Mouse (Mus musculus): Measurements from ENCODE around the gene Gck. TPM values are rescaled to one million over a fixed set of nuclear protein-coding genes. Genes with fewer than 3 reads are reported as not detected.

Gck gene
- polyA plus RNA-seq, 1 experiment from 2014 or later, result 0.48 TPM

GRCm38 (mm10) chr11:5856479-5857130 lies 93.3 kb downstream of the Gck start:
- peaks cover 11% of the 10 kb centered on the region for H3K27me3 ChIP-seq (ENCODE audit: control insufficient read depth, insufficient read depth, low read depth, low read length)
- no peak for ATAC-seq (ENCODE audit: low read depth)

DNA sequence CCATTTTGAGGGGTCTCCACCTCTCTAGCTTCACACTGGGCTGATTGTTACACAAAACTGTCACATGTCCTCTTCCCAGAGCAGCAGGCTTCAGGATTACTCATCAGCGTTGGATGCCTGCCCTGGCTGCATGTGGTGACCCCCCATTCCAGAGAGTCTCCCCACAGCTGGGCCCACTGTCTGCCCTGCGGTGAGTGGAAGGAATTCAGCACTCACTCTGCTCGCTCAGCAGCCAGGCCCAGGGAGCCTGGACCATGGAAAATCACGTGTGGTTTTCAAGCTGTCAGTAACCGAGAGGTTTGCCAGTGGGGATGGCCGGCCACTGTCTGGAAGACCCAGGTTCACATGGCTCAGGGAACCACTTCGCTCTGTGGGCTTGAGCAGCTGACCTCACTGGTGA lies 94.0 kb downstream of the Gck start:
- Histone ChIP-seq H3K4me1 (ENCODE audit: control insufficient read depth, low read depth, low read length) (no peaks in the 10 kb centered on the region), H3K4me3 (ENCODE audit: low read depth, low read length) (no peak overlapping the region), H3K9me3 (replicated peaks; ENCODE audit: control insufficient read depth, low read length) (no peaks in the 10 kb centered on the region), H3K27me3 (ENCODE audit: control insufficient read depth, insufficient read depth, low read depth, low read length) (peaks cover 4% of the 10 kb centered on the region), H3K27ac (ENCODE audit: low read length) (no peak overlapping the region), H3K36me3 (ENCODE audit: control insufficient read depth, insufficient read depth) (no peaks in the 10 kb centered on the region), H3K9ac (ENCODE audit: low read depth, low read length) (no peak overlapping the region), H3K4me2 (ENCODE audit: low read depth, low read length) (no peak overlapping the region)
- 50% methylated on average over 7 of the region's 7 CpGs for WGBS (ENCODE audit: insufficient replicate concordance)
- no peak for ATAC-seq (ENCODE audit: low read depth)

More at GRCm38 (mm10) chr11:5856479-5857130, 93.3 kb downstream of the Gck start:
- H3K9me3 ChIP-seq (replicated peaks; ENCODE audit: control insufficient read depth, low read length), result no peaks in the 10 kb centered on the region
- no peak overlapping the region for H3K4me3 ChIP-seq (ENCODE audit: low read depth, low read length)
- H3K4me1 ChIP-seq (ENCODE audit: control insufficient read depth, low read depth, low read length), result no peaks in the 10 kb centered on the region
- WGBS (ENCODE audit: insufficient replicate concordance), result 60% methylated on average over 8 of the region's 8 CpGs
- no peak overlapping the region for H3K27ac ChIP-seq (ENCODE audit: low read length)
- H3K36me3 ChIP-seq (ENCODE audit: control insufficient read depth, insufficient read depth), result no peaks in the 10 kb centered on the region
- H3K9ac ChIP-seq (ENCODE audit: low read depth, low read length), result no peak overlapping the region
- H3K4me2 ChIP-seq (ENCODE audit: low read depth, low read length), result no peak overlapping the region

GRCm38 (mm10) chr11:5855481-5855880 lies 94.4 kb downstream of the Gck start:
- Histone ChIP-seq H3K4me3 (ENCODE audit: low read depth, low read length) (no peak overlapping the region), H3K27me3 (ENCODE audit: control insufficient read depth, insufficient read depth, low read depth, low read length) (no peaks in the 10 kb centered on the region), H3K9me3 (replicated peaks; ENCODE audit: control insufficient read depth, low read length) (no peaks in the 10 kb centered on the region), H3K4me1 (ENCODE audit: control insufficient read depth, low read depth, low read length) (no peaks in the 10 kb centered on the region), H3K27ac (ENCODE audit: low read length) (no peak overlapping the region), H3K36me3 (ENCODE audit: control insufficient read depth, insufficient read depth) (no peaks in the 10 kb centered on the region), H3K9ac (ENCODE audit: low read depth, low read length) (no peak overlapping the region), H3K4me2 (ENCODE audit: low read depth, low read length) (no peak overlapping the region)
- ATAC-seq (ENCODE audit: low read depth), result no peak

- Histone ChIP-seq H3K27me3 (ENCODE audit: control insufficient read depth, insufficient read depth, low read depth, low read length) (no peaks in the 10 kb centered on the region), H3K4me1 (ENCODE audit: control insufficient read depth, low read depth, low read length) (no peaks in the 10 kb centered on the region), H3K27ac (ENCODE audit: low read length) (no peak overlapping the region), H3K4me3 (ENCODE audit: low read depth, low read length) (no peak overlapping the region), H3K9ac (ENCODE audit: low read depth, low read length) (no peak overlapping the region), H3K9me3 (replicated peaks; ENCODE audit: control insufficient read depth, low read length) (no peaks in the 10 kb centered on the region), H3K36me3 (ENCODE audit: control insufficient read depth, insufficient read depth) (no peaks in the 10 kb centered on the region), H3K4me2 (ENCODE audit: low read depth, low read length) (no peak overlapping the region)
- ATAC-seq (ENCODE audit: low read depth), result no peak
- WGBS (ENCODE audit: insufficient replicate concordance), result 41% methylated on average over 1 of the region's 1 CpGs
Measured at GRCm38 (mm10) chr11:5852314-5852713, 97.6 kb downstream of the Gck start.

- Histone ChIP-seq H3K9me3 (replicated peaks; ENCODE audit: control insufficient read depth, low read length) (no peaks in the 10 kb centered on the region), H3K27me3 (ENCODE audit: control insufficient read depth, insufficient read depth, low read depth, low read length) (no peaks in the 10 kb centered on the region), H3K27ac (ENCODE audit: low read length) (no peak overlapping the region), H3K4me2 (ENCODE audit: low read depth, low read length) (no peak overlapping the region), H3K4me3 (ENCODE audit: low read depth, low read length) (no peak overlapping the region), H3K4me1 (ENCODE audit: control insufficient read depth, low read depth, low read length) (no peaks in the 10 kb centered on the region), H3K9ac (ENCODE audit: low read depth, low read length) (no peak overlapping the region), H3K36me3 (ENCODE audit: control insufficient read depth, insufficient read depth) (no peaks in the 10 kb centered on the region)
- 53% methylated on average over 4 of the region's 4 CpGs for WGBS (ENCODE audit: insufficient replicate concordance)
- no peak for ATAC-seq (ENCODE audit: low read depth)
Measured at GRCm38 (mm10) chr11:5851021-5851736, 98.7 kb downstream of the Gck start.

Other genes starting within 250 kb of the Gck start
- 85.2 and 88.3 TPM in 2 replicates for gene Mrps24, start 234.4 kb downstream of the Gck start, polyA plus RNA-seq (2015; fragmentation: Nextera tagmentation; extraction: Ambion mirVana)
- 8.4 and 9.4 TPM in 2 replicates for gene Urgcp, start 187.7 kb downstream of the Gck start, polyA plus RNA-seq (2015; fragmentation: Nextera tagmentation; extraction: Ambion mirVana)
- gene Dbnl, start 161.6 kb downstream of the Gck start, polyA plus RNA-seq (2015; fragmentation: Nextera tagmentation; extraction: Ambion mirVana), result 43.5 and 43.9 TPM in 2 replicates
- gene Pgam2, start 146.3 kb downstream of the Gck start, polyA plus RNA-seq (2015; fragmentation: Nextera tagmentation; extraction: Ambion mirVana), result 7.7 and 15.3 TPM in 2 replicates
- 1.9 and 2.0 TPM in 2 replicates for gene Polm, start 112.1 kb downstream of the Gck start, polyA plus RNA-seq (2015; fragmentation: Nextera tagmentation; extraction: Ambion mirVana)
- 8.3 and 9.7 TPM in 2 replicates for gene Aebp1, start 88.1 kb downstream of the Gck start, polyA plus RNA-seq (2015; fragmentation: Nextera tagmentation; extraction: Ambion mirVana)
- 51.8 and 52.5 TPM in 2 replicates for gene Pold2, start 71.8 kb downstream of the Gck start, polyA plus RNA-seq (2015; fragmentation: Nextera tagmentation; extraction: Ambion mirVana)
- gene Myl7, start 51.3 kb downstream of the Gck start, polyA plus RNA-seq (2015; fragmentation: Nextera tagmentation; extraction: Ambion mirVana), result 4.3 and 4.8 TPM in 2 replicates
- gene Ykt6, start 5.6 kb upstream of the Gck start, polyA plus RNA-seq (2015; fragmentation: Nextera tagmentation; extraction: Ambion mirVana), result 16.8 and 17.7 TPM in 2 replicates
- 1.1 and 1.4 TPM in 2 replicates for gene Camk2b, start 116.3 kb upstream of the Gck start, polyA plus RNA-seq (2015; fragmentation: Nextera tagmentation; extraction: Ambion mirVana)
- gene A730071L15Rik, start 249.9 kb upstream of the Gck start, polyA plus RNA-seq (2015; fragmentation: Nextera tagmentation; extraction: Ambion mirVana), result 0.07 and 0.09 TPM in 2 replicates

Measured in liver, embryonic 16.5 days (tissue).